Mouse (Mus musculus) embryo, embryonic 10.5 days (tissue): ENCODE data around the gene Brdt.
"Not testable (repeated sequence)": the region's sequence is repeated elsewhere in the genome, so short reads cannot be mapped to it uniquely, and the experiment has no call there.

Source experiments
- DNase-seq: peaks from one replicate; pipeline ENCODE4 v3.0.0-alpha.2; 2015; ENCODE audit warnings: low spot score

Brdt gene

DNA sequence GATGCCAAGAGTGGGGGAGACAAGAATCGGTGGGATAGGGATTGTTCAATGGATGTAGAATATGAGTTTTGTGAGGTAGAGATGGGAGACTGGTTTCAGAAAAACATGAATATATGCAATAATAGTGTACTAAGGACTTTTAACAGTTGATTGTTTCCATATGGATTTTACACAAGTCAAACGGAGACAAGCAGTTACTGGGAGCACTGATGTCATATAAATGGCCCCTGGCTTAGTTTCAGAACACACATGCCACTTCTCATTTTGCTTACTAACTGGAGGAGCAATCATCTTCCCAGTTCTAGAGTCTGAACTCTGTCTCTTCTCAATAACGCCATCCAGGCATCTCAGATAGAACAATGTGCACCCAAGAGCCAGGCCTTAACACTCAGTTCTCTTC is 9.4 kb downstream of the Brdt start:
- DNase-seq = no peak

DNA sequence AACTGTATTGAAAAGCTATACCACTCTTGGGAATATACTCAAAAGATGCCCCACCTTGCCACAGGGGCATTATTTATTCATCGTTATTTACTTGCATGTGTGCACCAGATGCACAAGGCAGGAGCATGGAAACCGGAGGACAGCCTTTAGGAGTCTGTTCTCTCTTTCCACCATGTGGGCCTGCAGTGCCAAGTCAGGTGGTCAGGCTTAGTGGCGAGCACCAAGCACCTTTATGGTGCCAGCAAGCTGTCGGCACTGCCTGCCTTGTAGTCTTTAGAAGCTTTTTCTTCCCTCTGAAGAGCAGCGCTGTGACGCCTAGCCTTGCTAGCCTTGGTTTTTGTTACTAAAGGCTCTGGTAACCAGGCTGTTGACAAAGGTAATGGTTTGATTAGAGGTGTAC is 11.9 kb downstream of the Brdt start:
- no peak for DNase-seq

DNA sequence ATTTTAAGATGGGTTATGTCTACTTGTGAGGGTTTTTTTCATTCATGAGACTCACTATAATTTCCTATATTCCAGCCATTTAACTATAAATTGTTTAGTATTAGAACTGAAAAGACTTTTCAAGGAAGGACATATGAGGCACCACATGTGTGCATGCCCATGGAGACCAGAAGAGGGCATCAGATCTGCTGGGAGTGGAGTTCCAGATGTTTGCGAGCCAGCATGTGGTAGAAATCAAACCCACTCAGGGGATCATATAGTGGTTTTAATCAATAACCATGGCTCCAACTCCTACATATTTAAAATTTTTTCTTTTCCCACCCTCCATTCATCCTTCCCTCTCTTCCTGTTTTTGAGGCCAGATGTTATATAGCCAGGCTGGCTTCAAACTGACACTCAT is 15.3 kb downstream of the Brdt start:
- peak; percentile 19 for DNase-seq

- no peak for DNase-seq
Measured at GRCm38 (mm10) chr5:107352566-107352965, 21.6 kb downstream of the Brdt start.

- DNase-seq = no peak
Measured at GRCm38 (mm10) chr5:107353981-107354380, 23.0 kb downstream of the Brdt start.

DNA sequence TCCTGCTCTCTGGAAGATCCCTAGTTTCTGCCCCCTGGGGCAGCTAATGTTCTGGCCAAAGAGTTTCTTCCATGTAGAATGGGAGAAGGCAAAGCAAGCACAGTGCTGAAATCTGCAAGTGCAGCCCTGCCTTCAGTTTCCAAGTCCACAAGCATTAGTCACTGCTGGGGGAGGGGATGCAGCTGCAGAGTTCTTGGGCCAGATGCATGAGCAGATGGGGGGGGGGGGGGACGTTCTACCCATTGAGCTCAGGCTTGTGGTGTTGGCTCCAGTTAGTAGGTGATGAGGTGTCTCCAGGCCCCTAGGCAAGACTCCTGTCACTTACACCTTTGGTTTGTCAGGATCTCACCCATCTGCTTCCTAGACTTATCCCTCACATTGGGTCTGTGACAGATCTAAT is 24.8 kb downstream of the Brdt start:
- no peak for DNase-seq

DNA sequence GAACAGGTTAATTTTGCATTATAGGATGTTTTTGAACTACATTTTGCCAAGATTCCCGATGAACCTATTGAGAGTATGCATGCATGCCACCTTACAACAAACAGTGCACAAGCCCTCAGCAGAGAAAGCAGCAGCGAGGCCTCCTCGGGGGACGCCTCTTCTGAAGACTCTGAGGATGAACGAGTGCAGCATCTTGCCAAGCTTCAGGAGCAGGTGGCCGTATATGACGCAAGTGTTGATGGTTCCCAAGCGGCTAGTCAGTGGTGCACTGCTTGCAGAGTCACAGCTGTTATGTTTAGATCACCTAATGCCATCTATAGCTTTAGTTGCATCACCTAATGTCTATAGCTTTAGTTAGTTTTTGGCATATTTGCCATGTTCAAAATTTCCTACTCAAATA is 26.8 kb downstream of the Brdt start:
- no peak for DNase-seq

DNA sequence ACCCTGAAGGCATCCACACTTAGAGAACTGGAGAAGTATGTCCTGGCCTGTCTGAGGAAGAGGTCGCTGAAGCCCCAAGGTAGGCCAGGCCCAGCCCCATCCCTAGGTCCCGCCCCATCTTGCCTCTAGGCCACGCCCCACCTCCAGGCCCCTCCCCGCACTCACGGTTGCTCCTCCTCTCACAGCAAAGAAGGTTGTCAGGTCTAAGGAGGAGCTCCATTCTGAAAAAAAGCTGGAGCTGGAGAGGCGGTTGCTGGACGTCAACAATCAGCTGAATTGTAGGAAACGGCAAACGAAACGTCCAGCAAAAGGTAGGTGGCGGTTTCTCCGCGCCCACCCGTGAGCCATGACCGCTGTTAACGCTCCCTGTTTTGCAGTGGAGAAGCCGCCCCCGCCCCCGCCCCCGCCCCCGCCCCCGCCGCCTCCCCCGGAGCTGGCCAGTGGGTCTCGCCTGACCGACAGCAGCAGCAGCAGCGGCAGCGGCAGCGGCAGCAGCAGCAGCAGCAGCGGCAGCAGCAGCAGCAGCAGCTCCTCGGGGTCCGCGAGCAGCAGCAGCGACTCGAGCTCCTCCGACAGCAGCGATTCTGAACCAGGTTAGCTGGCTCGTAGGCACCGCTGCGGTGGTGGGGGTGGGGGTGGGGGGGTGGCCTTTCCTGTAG is 28.6 kb downstream of the Brdt start:
- peak; percentile 92 for DNase-seq

DNA sequence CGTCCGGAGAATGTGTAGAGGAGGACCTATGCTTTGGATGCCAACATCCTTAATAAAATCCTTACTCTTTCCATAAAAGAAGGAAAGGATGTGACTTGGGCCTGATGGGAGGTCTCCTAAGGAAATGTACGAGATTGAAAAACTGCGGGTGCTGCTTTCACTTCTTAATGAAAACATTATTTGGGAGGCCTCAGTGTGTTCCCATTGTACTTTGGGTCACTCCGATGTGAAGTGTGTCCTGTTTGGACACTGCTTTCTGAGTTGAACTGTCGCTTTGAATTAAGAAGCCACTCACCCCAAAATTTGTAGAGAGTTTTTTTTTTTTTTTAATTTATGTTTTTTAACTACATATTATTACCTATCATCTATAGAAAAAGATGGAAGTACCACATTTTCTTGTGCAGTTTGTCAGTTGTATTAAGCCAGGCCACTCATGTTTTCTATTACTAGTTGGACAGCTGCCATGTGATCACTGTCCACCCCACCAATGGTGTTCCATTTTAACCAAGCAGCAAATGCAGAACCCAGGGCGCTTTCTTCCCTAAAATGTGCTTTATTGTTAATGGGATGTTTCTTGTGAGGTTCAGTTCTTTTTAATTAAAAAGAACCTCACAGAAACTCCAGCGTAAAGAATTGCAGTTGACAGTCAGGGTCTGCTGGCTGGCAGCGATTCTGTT is 29.2 kb downstream of the Brdt start:
- DNase-seq = peak; percentile 41

DNA sequence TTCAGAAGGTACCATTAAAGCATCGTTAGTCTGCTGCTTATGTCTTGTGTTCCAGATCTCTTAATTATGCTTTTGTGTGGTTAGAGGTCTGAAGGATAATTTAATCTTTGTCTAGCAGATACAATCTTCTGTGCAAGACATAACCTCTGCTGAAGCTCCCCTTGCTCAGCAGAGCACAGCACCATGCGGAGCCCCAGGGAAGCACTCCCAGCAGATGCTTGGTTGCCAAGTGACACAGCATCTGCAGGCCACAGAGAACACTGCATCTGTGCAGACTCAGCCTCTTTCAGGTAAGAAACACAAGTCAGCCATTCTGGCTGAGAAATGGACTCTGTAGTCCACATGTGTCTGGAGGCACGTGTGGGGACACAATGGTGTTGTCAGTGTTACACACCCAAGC is 39.1 kb downstream of the Brdt start:
- no peak for DNase-seq

GRCm38 (mm10) chr5:107371335-107371734 is 40.4 kb downstream of the Brdt start:
- no peak for DNase-seq

DNA sequence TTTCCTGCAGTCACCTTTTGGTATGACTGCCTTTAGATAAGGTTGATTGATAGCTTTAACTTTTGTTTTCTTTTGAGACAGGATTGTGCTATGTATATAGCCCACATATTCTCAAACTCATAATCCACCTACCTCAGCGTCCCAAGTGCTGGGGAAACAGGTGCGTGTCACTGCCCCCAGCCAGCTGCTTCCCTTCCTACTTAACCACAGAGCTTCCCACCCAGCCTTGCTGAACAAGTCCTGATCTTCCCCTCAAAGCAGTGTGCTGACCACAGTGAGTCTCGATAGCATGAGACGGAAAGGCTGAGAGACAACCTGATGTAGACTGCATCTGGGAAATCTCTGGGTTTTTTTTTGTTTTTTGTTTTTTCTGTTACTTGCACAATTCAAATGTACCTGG is 42.3 kb downstream of the Brdt start:
- DNase-seq = no peak

DNA sequence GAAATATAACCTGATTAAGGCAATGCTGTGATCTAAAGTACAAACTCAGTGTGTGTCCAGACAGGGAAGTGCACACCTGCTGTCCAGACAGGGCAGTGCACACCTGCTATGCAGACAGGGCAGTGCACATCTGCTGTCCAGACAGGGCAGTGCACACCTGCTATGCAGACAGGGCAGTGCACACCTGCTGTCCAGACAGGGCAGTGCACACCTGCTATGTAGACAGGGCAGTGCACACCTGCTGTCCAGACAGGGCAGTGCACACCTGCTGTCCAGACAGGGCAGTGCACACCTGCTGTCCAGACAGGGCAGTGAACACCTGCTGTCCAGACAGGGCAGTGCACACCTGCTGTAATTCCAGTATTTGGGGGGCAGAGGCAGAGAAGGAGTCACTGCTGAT is 55.5 kb downstream of the Brdt start:
- DNase-seq = not testable (repeated sequence)

GRCm38 (mm10) chr5:107387788-107388187 is 56.8 kb downstream of the Brdt start:
- no peak for DNase-seq

- no peak for DNase-seq
Measured at GRCm38 (mm10) chr5:107389373-107389772, 58.4 kb downstream of the Brdt start.

GRCm38 (mm10) chr5:107394437-107394836 is 63.5 kb downstream of the Brdt start:
- no peak for DNase-seq

DNA sequence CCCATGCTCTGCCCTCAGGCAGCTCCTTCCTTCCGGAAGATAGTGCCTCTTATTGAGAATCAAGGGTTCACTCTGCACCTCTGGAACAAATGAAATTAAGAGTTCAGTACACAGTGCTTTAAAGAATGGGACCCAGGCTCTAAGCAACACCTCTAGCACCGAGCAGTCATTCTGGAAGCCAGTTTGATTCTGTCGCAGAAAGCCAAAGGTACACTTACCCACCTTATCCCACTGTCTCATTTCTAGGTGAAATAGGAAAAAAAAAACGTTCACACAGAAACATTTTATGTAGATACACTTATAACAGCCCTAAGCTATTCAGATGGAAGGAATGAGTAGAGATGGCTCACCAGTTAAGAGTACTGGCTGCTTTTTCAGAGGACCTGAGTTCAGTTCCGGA is 71.5 kb downstream of the Brdt start, which contains the start of gene Ephx4:
Gene Ephx4 (plus strand): TSS at position 301 of the 400 bp plus-strand sequence.
- no peak for DNase-seq

DNA sequence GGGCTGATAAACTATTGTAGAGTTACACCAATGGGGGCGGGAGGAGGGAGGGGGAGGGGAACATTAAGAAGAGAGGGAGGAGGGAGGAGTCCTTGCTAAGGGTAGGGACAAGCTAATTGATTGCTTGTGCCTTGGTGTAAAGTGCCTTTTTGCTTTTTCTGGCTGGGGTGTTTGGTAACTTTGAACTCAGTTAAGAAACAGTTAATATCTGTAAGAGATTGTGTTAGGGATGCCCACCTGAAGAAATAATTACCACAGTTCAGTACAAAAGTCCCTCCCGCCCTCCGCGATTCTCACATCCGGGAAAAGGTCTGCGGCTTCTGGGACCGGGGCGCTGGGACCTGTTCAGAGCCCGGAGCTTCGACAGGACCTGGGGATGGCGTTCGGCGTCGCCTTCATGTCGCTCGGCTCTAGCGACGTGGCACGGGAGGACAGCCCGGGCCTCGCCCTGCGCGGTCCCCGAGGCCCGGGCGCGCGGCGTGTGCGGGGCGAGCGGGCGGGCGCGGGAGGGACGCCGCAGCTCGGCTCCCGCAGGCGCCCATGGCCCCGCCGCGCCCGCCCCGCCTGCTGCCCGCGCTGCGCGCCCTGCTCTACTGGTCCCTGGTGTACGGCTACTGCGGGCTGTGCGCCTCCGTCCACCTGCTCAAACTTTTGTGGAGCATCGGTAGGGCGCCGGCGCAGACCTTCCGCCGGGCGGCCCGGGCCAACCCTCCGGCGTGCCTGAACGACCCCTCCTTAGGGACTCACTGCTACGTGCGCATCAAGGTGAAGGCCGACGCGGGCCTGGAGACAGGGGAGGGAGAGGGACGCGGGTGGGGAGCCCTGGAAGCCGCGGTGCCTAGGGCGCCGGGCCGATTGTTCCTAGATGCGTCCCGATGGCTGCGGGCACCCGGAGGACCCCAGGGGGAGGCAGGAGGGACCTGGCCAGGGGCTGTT is 72.3 kb downstream of the Brdt start:
- peak; percentile 55 for DNase-seq

DNA sequence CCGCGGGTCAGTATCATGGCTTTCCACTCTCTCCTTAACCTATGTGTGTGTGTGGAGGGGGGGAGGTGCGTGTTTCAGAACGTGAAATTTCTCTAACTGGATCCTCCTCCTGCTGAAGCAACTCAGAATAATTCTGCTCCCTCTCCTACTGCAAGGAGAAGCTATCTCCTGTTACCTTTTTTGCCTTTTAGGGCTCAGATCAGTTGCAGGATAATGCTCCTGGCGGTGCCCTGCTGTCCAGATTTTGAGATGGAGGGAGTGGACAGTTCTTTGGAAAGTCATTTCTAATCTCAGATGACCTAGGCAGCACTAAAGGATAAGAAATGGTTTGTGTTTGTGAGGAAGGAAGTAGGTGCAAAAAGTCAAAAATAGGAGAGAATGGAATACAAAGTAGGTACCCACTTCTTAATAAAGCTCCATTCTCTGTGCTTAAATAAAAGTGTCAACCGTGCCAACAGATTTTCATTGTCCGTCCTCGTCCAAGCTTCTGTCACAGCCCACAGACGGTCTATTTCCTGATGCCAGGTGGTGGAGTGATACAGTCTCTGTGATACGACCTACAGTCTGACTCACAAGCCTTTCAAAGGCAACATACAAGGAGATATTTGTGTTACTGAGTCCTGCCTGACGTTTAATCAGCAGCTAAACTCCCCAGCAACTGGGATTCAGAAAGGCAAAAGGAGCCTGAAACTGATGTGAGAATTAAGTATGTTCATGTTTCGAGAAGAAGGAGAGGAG is 73.2 kb downstream of the Brdt start:
- peak; percentile 23 for DNase-seq

DNA sequence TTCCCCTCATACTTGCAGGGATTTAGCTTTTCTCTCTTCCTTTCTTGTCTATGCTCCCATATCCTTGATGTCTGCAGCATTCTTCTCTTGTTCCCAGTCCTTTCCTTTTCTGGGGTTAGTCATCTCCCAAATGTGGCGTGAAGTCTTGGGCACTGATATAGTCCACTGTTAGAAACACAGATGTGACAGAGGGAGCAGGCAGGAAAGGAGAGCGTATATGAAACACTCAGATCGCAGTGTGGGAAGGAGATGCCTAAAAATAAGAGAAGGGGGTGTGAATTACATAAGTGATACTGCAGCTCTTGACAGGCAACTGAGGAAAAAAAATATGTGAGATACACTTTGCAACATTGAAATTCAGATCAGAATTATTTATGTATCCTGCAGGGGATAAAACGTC is 74.4 kb downstream of the Brdt start:
- DNase-seq = no peak

GRCm38 (mm10) chr5:107410305-107410704 is 79.3 kb downstream of the Brdt start:
- DNase-seq = no peak

- peak; percentile 9 for DNase-seq
Measured at GRCm38 (mm10) chr5:107411326-107411725, 80.4 kb downstream of the Brdt start.
